Mouse (Mus musculus): Measurements from ENCODE around the gene Sh3d19. TPM values are rescaled to one million over a fixed set of nuclear protein-coding genes. Genes with fewer than 3 reads are reported as not detected.

The Sh3d19 gene
- total and polyA plus RNA-seq, 2 experiments from 2014 or later: 16.3 to 31.1 TPM

GRCm38 (mm10) chr3:85929711-85930110 is 41.2 kb upstream of the Sh3d19 start:
- no peaks in the 10 kb centered on the region for H3K36me3 ChIP-seq (ENCODE audit: insufficient read depth, low read length)
- no peaks in the 10 kb centered on the region for H3K9me3 ChIP-seq (ENCODE audit: low read length)
- no peak overlapping the region for H3K4me3 ChIP-seq (ENCODE audit: low read length)
- no peaks in the 10 kb centered on the region for H3K4me1 ChIP-seq (ENCODE audit: insufficient read depth, low read length)
- ATAC-seq (no peak), DNase-seq (ENCODE audit: low spot score) (no peak)
- no peak for TF ChIP-seq CTCF (IDR thresholded peaks at IDR 0.05; ENCODE audit: low read depth)
- H3K9ac ChIP-seq (replicated peaks; ENCODE audit: low read length): no peak overlapping the region
- no peak overlapping the region for H3K4me2 ChIP-seq (ENCODE audit: low read depth, low read length)
- H3K27me3 ChIP-seq (ENCODE audit: insufficient read depth, low read length): no peaks in the 10 kb centered on the region
- WGBS: 81% methylated on average over 5 of the region's 5 CpGs
- H3K27ac ChIP-seq: no peak overlapping the region

GRCm38 (mm10) chr3:85930671-85931255 is 40.1 kb upstream of the Sh3d19 start:
- no peak overlapping the region for H3K27ac ChIP-seq
- 34% methylated on average over 11 of the region's 11 CpGs for WGBS
- no peaks in the 10 kb centered on the region for H3K27me3 ChIP-seq (ENCODE audit: insufficient read depth, low read length)
- no peak for TF ChIP-seq CTCF (IDR thresholded peaks at IDR 0.05; ENCODE audit: low read depth)
- H3K4me1 ChIP-seq (ENCODE audit: insufficient read depth, low read length): no peaks in the 10 kb centered on the region
- H3K9me3 ChIP-seq (ENCODE audit: low read length): no peaks in the 10 kb centered on the region
- no peaks in the 10 kb centered on the region for H3K36me3 ChIP-seq (ENCODE audit: insufficient read depth, low read length)
- no peak overlapping the region for H3K4me2 ChIP-seq (ENCODE audit: low read depth, low read length)
- DNase-seq (ENCODE audit: low spot score) (no peak), ATAC-seq (no peak)
- no peak overlapping the region for H3K9ac ChIP-seq (replicated peaks; ENCODE audit: low read length)
- H3K4me3 ChIP-seq (ENCODE audit: low read length): no peak overlapping the region

GRCm38 (mm10) chr3:85931859-85932258 is 39.0 kb upstream of the Sh3d19 start:
- ATAC-seq (no peak), DNase-seq (ENCODE audit: low spot score) (no peak)
- H3K9ac ChIP-seq (replicated peaks; ENCODE audit: low read length): no peak overlapping the region
- H3K27ac ChIP-seq: no peak overlapping the region
- no peaks in the 10 kb centered on the region for H3K27me3 ChIP-seq (ENCODE audit: insufficient read depth, low read length)
- no peak for TF ChIP-seq CTCF (IDR thresholded peaks at IDR 0.05; ENCODE audit: low read depth)
- no peaks in the 10 kb centered on the region for H3K4me1 ChIP-seq (ENCODE audit: insufficient read depth, low read length)
- no peak overlapping the region for H3K4me2 ChIP-seq (ENCODE audit: low read depth, low read length)
- H3K9me3 ChIP-seq (ENCODE audit: low read length): no peaks in the 10 kb centered on the region
- 85% methylated on average over 6 of the region's 6 CpGs for WGBS
- H3K4me3 ChIP-seq (ENCODE audit: low read length): no peak overlapping the region
- H3K36me3 ChIP-seq (ENCODE audit: insufficient read depth, low read length): no peaks in the 10 kb centered on the region

- no peaks in the 10 kb centered on the region for H3K4me1 ChIP-seq (ENCODE audit: insufficient read depth, low read length)
- H3K27me3 ChIP-seq (ENCODE audit: insufficient read depth, low read length): no peaks in the 10 kb centered on the region
- ATAC-seq (no peak), DNase-seq (ENCODE audit: low spot score) (no peak)
- no peak for TF ChIP-seq CTCF (IDR thresholded peaks at IDR 0.05; ENCODE audit: low read depth)
- WGBS: 85% methylated on average over 5 of the region's 5 CpGs
- no peak overlapping the region for H3K9ac ChIP-seq (replicated peaks; ENCODE audit: low read length)
- H3K4me2 ChIP-seq (ENCODE audit: low read depth, low read length): no peak overlapping the region
- no peaks in the 10 kb centered on the region for H3K9me3 ChIP-seq (ENCODE audit: low read length)
- H3K4me3 ChIP-seq (ENCODE audit: low read length): no peak overlapping the region
- H3K36me3 ChIP-seq (ENCODE audit: insufficient read depth, low read length): no peaks in the 10 kb centered on the region
- no peak overlapping the region for H3K27ac ChIP-seq
These were observed 37.3 kb upstream of the Sh3d19 start for GRCm38 (mm10) chr3:85933586-85933985.

GRCm38 (mm10) chr3:85950914-85951313 is 20.0 kb upstream of the Sh3d19 start:
- Histone ChIP-seq H3K27ac (no peak overlapping the region), H3K27me3 (ENCODE audit: insufficient read depth, low read length) (no peaks in the 10 kb centered on the region), H3K4me3 (ENCODE audit: low read length) (no peak overlapping the region), H3K36me3 (ENCODE audit: insufficient read depth, low read length) (no peaks in the 10 kb centered on the region), H3K4me2 (ENCODE audit: low read depth, low read length) (no peak overlapping the region), H3K9me3 (ENCODE audit: low read length) (no peaks in the 10 kb centered on the region), H3K4me1 (ENCODE audit: insufficient read depth, low read length) (no peaks in the 10 kb centered on the region), H3K9ac (replicated peaks; ENCODE audit: low read length) (no peak overlapping the region)
- no peak for ATAC-seq
- WGBS: 79% methylated on average over 4 of the region's 4 CpGs
- DNase-seq (ENCODE audit: low spot score): no peak
- TF ChIP-seq CTCF (IDR thresholded peaks at IDR 0.05; ENCODE audit: low read depth): no peak

GRCm38 (mm10) chr3:85952696-85953283 is 18.1 kb upstream of the Sh3d19 start:
- Histone ChIP-seq H3K4me2 (ENCODE audit: low read depth, low read length) (no peak overlapping the region), H3K36me3 (ENCODE audit: insufficient read depth, low read length) (no peaks in the 10 kb centered on the region), H3K4me1 (ENCODE audit: insufficient read depth, low read length) (no peaks in the 10 kb centered on the region), H3K27me3 (ENCODE audit: insufficient read depth, low read length) (no peaks in the 10 kb centered on the region), H3K9me3 (ENCODE audit: low read length) (no peaks in the 10 kb centered on the region), H3K9ac (replicated peaks; ENCODE audit: low read length) (no peak overlapping the region), H3K27ac (no peak overlapping the region), H3K4me3 (ENCODE audit: low read length) (no peak overlapping the region)
- no peak for ATAC-seq
- no peak for TF ChIP-seq CTCF (IDR thresholded peaks at IDR 0.05; ENCODE audit: low read depth)
- no peak for DNase-seq (ENCODE audit: low spot score)
- 91% methylated on average over 10 of the region's 10 CpGs for WGBS

GRCm38 (mm10) chr3:85955269-85955668 is 15.6 kb upstream of the Sh3d19 start:
- no peak for TF ChIP-seq CTCF (IDR thresholded peaks at IDR 0.05; ENCODE audit: low read depth)
- no peak overlapping the region for H3K27ac ChIP-seq
- H3K36me3 ChIP-seq (ENCODE audit: insufficient read depth, low read length): no peaks in the 10 kb centered on the region
- no peak overlapping the region for H3K4me2 ChIP-seq (ENCODE audit: low read depth, low read length)
- no peaks in the 10 kb centered on the region for H3K27me3 ChIP-seq (ENCODE audit: insufficient read depth, low read length)
- no peak for ATAC-seq
- no peaks in the 10 kb centered on the region for H3K9me3 ChIP-seq (ENCODE audit: low read length)
- no peak overlapping the region for H3K9ac ChIP-seq (replicated peaks; ENCODE audit: low read length)
- no peak overlapping the region for H3K4me3 ChIP-seq (ENCODE audit: low read length)
- 65% methylated on average over 9 of the region's 9 CpGs for WGBS
- peak; percentile 30 for DNase-seq (ENCODE audit: low spot score)
- no peaks in the 10 kb centered on the region for H3K4me1 ChIP-seq (ENCODE audit: insufficient read depth, low read length)
